Mouse (Mus musculus) heart, adult 2 months (tissue): Measurements from ENCODE around the gene Zfp513.

Source experiments
- CTCF ChIP-seq: fragments of 200-600 bp; IDR thresholded peaks from 2 replicates; pipeline ENCODE4 v1.8.1; 2022; ENCODE audit warnings: antibody characterized with exemption, mild to moderate bottlenecking, moderate library complexity
- EP300 ChIP-seq: fragments of 200-500 bp; IDR thresholded peaks from 2 replicates; pipeline ENCODE4 v1.6.1; 2011; ENCODE audit warnings: low read depth, low read length, control low read depth; ENCODE audit not compliant: insufficient read depth
- POLR2A ChIP-seq: fragments of 200-500 bp; IDR thresholded peaks from 2 replicates; pipeline ENCODE4 v1.6.1; 2011; ENCODE audit warnings: mild to moderate bottlenecking, low read depth, low read length, control low read depth; ENCODE audit not compliant: insufficient read depth

GRCm38 (mm10) chr5:31198170-31198569 lies 3.9 kb downstream of the Zfp513 start:
- TF ChIP-seq POLR2A, result 0 out of 2 replicates have a peak, but pooled peaks have one; percentile 25
- no peak for TF ChIP-seq EP300
- TF ChIP-seq CTCF, result no peak
